Mouse (Mus musculus) induced T-regulatory cell, adult 2 months (primary cell): ENCODE results near the gene Rcl1.

Experiments used
- DNase-seq: peaks from one replicate; pipeline ENCODE4 v3.0.0-alpha.2; 2012; ENCODE audit warnings: low read depth

Gene Rcl1

GRCm38 (mm10) chr19:29151443-29151842, 50.3 kb downstream of the Rcl1 start:
- DNase-seq: no peak

- DNase-seq: no peak
Observed at GRCm38 (mm10) chr19:29155552-29155951, 54.4 kb downstream of the Rcl1 start.

GRCm38 (mm10) chr19:29156417-29156816, 55.2 kb downstream of the Rcl1 start:
- DNase-seq: no peak

GRCm38 (mm10) chr19:29157678-29158466, 56.7 kb downstream of the Rcl1 start:
- no peak for DNase-seq

- no peak for DNase-seq
Observed at GRCm38 (mm10) chr19:29158486-29158885, 57.3 kb downstream of the Rcl1 start.

- no peak for DNase-seq
Observed at GRCm38 (mm10) chr19:29163817-29164527, 62.8 kb downstream of the Rcl1 start.

- DNase-seq: no peak
Observed at GRCm38 (mm10) chr19:29164528-29165166, 63.5 kb downstream of the Rcl1 start.

- DNase-seq: peak; percentile 57
Observed at GRCm38 (mm10) chr19:29167938-29168337, 66.8 kb downstream of the Rcl1 start.

- DNase-seq: no peak
Observed at GRCm38 (mm10) chr19:29180336-29180735, 79.2 kb downstream of the Rcl1 start.

- DNase-seq: no peak
Observed at GRCm38 (mm10) chr19:29182166-29182565, 81.0 kb downstream of the Rcl1 start.

GRCm38 (mm10) chr19:29185122-29185521, 83.9 kb downstream of the Rcl1 start:
- no peak for DNase-seq

GRCm38 (mm10) chr19:29185552-29186232, 84.5 kb downstream of the Rcl1 start:
- DNase-seq: peak; percentile 76

- no peak for DNase-seq
Observed at GRCm38 (mm10) chr19:29188879-29189278, 87.7 kb downstream of the Rcl1 start.
